Mouse (Mus musculus) stomach, embryonic 16.5 days (tissue): ENCODE data around the gene Bbx. TPM values are rescaled to one million over a fixed set of nuclear protein-coding genes. Genes with fewer than 3 reads are reported as not detected.

Experiments
- ATAC-seq: fragments of 200-750 bp; cut with Nextera tagmentation; 2 replicates; pipeline ENCODE4 v1.8.0; 2017; ENCODE audit warnings: moderate number of reproducible peaks, moderate TSS enrichment; ENCODE audit not compliant: insufficient read depth, low FRiP score
- H3K27ac ChIP-seq: fragments of 300-500 bp; sonication (generic); 2 replicates; pipeline ENCODE4 v1.5.1; 2014; ENCODE audit warnings: low read length
- H3K27me3 ChIP-seq: fragments of 300-500 bp; sonication (generic); 2 replicates; pipeline ENCODE4 v1.6.1; 2014; ENCODE audit warnings: low read length, control low read depth, mixed read lengths; ENCODE audit not compliant: control insufficient read depth, insufficient read depth
- H3K36me3 ChIP-seq: fragments of 300-500 bp; sonication (generic); 2 replicates; pipeline ENCODE4 v1.6.1; 2014; ENCODE audit warnings: low read length; ENCODE audit not compliant: control insufficient read depth, insufficient read depth
- H3K4me1 ChIP-seq: fragments of 300-500 bp; sonication (generic); 2 replicates; pipeline ENCODE4 v1.6.1; 2014; ENCODE audit warnings: low read length, control low read depth, mixed read lengths; ENCODE audit not compliant: control insufficient read depth, insufficient read depth
- H3K4me2 ChIP-seq: fragments of 300-500 bp; sonication (generic); 2 replicates; pipeline ENCODE4 v1.6.1; 2014; ENCODE audit warnings: low read depth, low read length, mixed read lengths
- H3K4me3 ChIP-seq: fragments of 300-500 bp; sonication (generic); replicated peaks from 2 replicates; pipeline ENCODE4 v1.5.1; 2014; ENCODE audit warnings: mild to moderate bottlenecking, low read length
- H3K9ac ChIP-seq: fragments of 300-500 bp; sonication (generic); 2 replicates; pipeline ENCODE4 v1.6.1; 2014; ENCODE audit warnings: low read length
- H3K9me3 ChIP-seq: fragments of 300-500 bp; sonication (generic); replicated peaks from 2 replicates; pipeline ENCODE4 v1.6.1; 2016; ENCODE audit warnings: low read length, control low read depth; ENCODE audit not compliant: control insufficient read depth
- WGBS: fragments of 180-500 bp; shearing (Covaris S2); extraction: QIAGEN DNeasy Blood & Tissue Kit; methylation state at CpG from one replicate; pipeline ENCODE4 v1.1.7; 2014; 5-methylcytosine and 5-hydroxymethylcytosine counted together
- polyA plus RNA-seq: library from polyadenylated mRNA; unstranded; fragments of >200 nt; fragmentation: Nextera tagmentation; extraction: Ambion mirVana; gene quantifications from 2 replicates; pipeline ENCODE4 v1.2.1, GENCODE M21; 2015

Bbx gene
- polyA plus RNA-seq, 1 experiment from 2014 or later = 39.3 TPM

- no peak for ATAC-seq
- Histone ChIP-seq H3K4me1 (no peaks in the 10 kb centered on the region), H3K9ac (no peak overlapping the region), H3K4me3 (no peak overlapping the region), H3K27ac (no peak overlapping the region), H3K27me3 (no peaks in the 10 kb centered on the region), H3K36me3 (no peaks in the 10 kb centered on the region), H3K4me2 (no peak overlapping the region), H3K9me3 (no peaks in the 10 kb centered on the region)
- 69% methylated on average over 4 of the region's 4 CpGs for WGBS
Measured at GRCm38 (mm10) chr16:50242444-50242843, 189.7 kb downstream of the Bbx start.

GRCm38 (mm10) chr16:50241604-50242003 is 190.6 kb downstream of the Bbx start:
- Histone ChIP-seq H3K9me3 (no peaks in the 10 kb centered on the region), H3K27me3 (no peaks in the 10 kb centered on the region), H3K4me2 (no peak overlapping the region), H3K36me3 (no peaks in the 10 kb centered on the region), H3K4me1 (no peaks in the 10 kb centered on the region), H3K9ac (no peak overlapping the region), H3K27ac (no peak overlapping the region), H3K4me3 (no peak overlapping the region)
- no peak for ATAC-seq
- WGBS = 91% methylated on average over 3 of the region's 3 CpGs

GRCm38 (mm10) chr16:50235231-50235630 is 197.0 kb downstream of the Bbx start:
- no peak overlapping the region for H3K27ac ChIP-seq
- no peak for ATAC-seq

GRCm38 (mm10) chr16:50230624-50231023 is 201.6 kb downstream of the Bbx start:
- H3K9me3 ChIP-seq = no peaks in the 10 kb centered on the region
- ATAC-seq = no peak
- H3K4me3 ChIP-seq = no peak overlapping the region
- H3K4me1 ChIP-seq = no peaks in the 10 kb centered on the region
- H3K27ac ChIP-seq = no peak overlapping the region
- H3K27me3 ChIP-seq = no peaks in the 10 kb centered on the region
- WGBS = 90% methylated on average over 2 of the region's 2 CpGs
- H3K36me3 ChIP-seq = no peaks in the 10 kb centered on the region
- H3K9ac ChIP-seq = no peak overlapping the region
- no peak overlapping the region for H3K4me2 ChIP-seq

More at GRCm38 (mm10) chr16:50235231-50235630, 197.0 kb downstream of the Bbx start:
- 57% methylated on average over 3 of the region's 3 CpGs for WGBS
- no peaks in the 10 kb centered on the region for H3K27me3 ChIP-seq
- H3K4me1 ChIP-seq = no peaks in the 10 kb centered on the region
- H3K9me3 ChIP-seq = no peaks in the 10 kb centered on the region
- no peak overlapping the region for H3K9ac ChIP-seq
- H3K4me2 ChIP-seq = no peak overlapping the region
- no peak overlapping the region for H3K4me3 ChIP-seq
- H3K36me3 ChIP-seq = no peaks in the 10 kb centered on the region

- Histone ChIP-seq H3K36me3 (no peaks in the 10 kb centered on the region), H3K27me3 (no peaks in the 10 kb centered on the region), H3K4me1 (no peaks in the 10 kb centered on the region), H3K4me3 (no peak overlapping the region), H3K4me2 (no peak overlapping the region), H3K9ac (no peak overlapping the region), H3K27ac (no peak overlapping the region), H3K9me3 (no peaks in the 10 kb centered on the region)
- ATAC-seq = no peak
- WGBS = 93% methylated on average over 1 of the region's 1 CpGs
Measured at GRCm38 (mm10) chr16:50228833-50229232, 203.4 kb downstream of the Bbx start.

GRCm38 (mm10) chr16:50226274-50226673 is 205.9 kb downstream of the Bbx start:
- 38% methylated on average over 1 of the region's 1 CpGs for WGBS
- H3K4me3 ChIP-seq = no peak overlapping the region
- no peak for ATAC-seq
- H3K4me2 ChIP-seq = no peak overlapping the region
- no peaks in the 10 kb centered on the region for H3K27me3 ChIP-seq
- H3K27ac ChIP-seq = no peak overlapping the region
- no peak overlapping the region for H3K9ac ChIP-seq
- H3K9me3 ChIP-seq = no peaks in the 10 kb centered on the region
- no peaks in the 10 kb centered on the region for H3K36me3 ChIP-seq
- H3K4me1 ChIP-seq = no peaks in the 10 kb centered on the region

GRCm38 (mm10) chr16:50224946-50225345 is 207.2 kb downstream of the Bbx start:
- Histone ChIP-seq H3K9me3 (no peaks in the 10 kb centered on the region), H3K4me1 (no peaks in the 10 kb centered on the region), H3K27ac (no peak overlapping the region), H3K9ac (no peak overlapping the region), H3K27me3 (no peaks in the 10 kb centered on the region), H3K36me3 (no peaks in the 10 kb centered on the region), H3K4me3 (no peak overlapping the region), H3K4me2 (no peak overlapping the region)
- WGBS = 85% methylated on average over 3 of the region's 3 CpGs
- ATAC-seq = no peak

- Histone ChIP-seq H3K27me3 (no peaks in the 10 kb centered on the region), H3K27ac (no peak overlapping the region), H3K36me3 (no peaks in the 10 kb centered on the region), H3K4me2 (no peak overlapping the region), H3K9me3 (no peaks in the 10 kb centered on the region), H3K4me1 (no peaks in the 10 kb centered on the region), H3K9ac (no peak overlapping the region), H3K4me3 (no peak overlapping the region)
- no peak for ATAC-seq
- WGBS = 62% methylated on average over 8 of the region's 8 CpGs
Measured at GRCm38 (mm10) chr16:50220734-50221501, 211.3 kb downstream of the Bbx start.

GRCm38 (mm10) chr16:50217084-50217483 is 215.1 kb downstream of the Bbx start:
- no peak for ATAC-seq
- Histone ChIP-seq H3K4me3 (no peak overlapping the region), H3K9ac (no peak overlapping the region), H3K4me1 (no peaks in the 10 kb centered on the region), H3K27ac (no peak overlapping the region), H3K36me3 (no peaks in the 10 kb centered on the region), H3K4me2 (no peak overlapping the region), H3K27me3 (no peaks in the 10 kb centered on the region), H3K9me3 (no peaks in the 10 kb centered on the region)
